Mouse (Mus musculus): ENCODE measurements at regions not wholly inside any gene's neighbourhood (a gene's known extent, or its start where the extent isn't known, plus 50 kb on each side); places are given as distances from the start of the nearest gene placed in this dataset.

- ATAC-seq (ENCODE audit: insufficient read depth, low FRiP score, low TSS enrichment) (peak; percentile 55; the same call in 1 of the 2 replicates), DNase-seq (ENCODE audit: low spot score) (no peak)
- Histone ChIP-seq H3K27me3 (ENCODE audit: control insufficient read depth, insufficient read depth, low read length) (no peaks in the 10 kb centered on the region), H3K4me2 (ENCODE audit: low read depth) (no peak overlapping the region), H3K9ac (ENCODE audit: low read length) (no peak overlapping the region), H3K4me1 (ENCODE audit: control insufficient read depth, insufficient read depth, low read length) (no peaks in the 10 kb centered on the region), H3K9me3 (ENCODE audit: control insufficient read depth, low read length) (no peaks in the 10 kb centered on the region), H3K27ac (ENCODE audit: low read depth, low read length) (no peak overlapping the region), H3K4me3 (ENCODE audit: low read depth, low read length) (no peak overlapping the region), H3K36me3 (ENCODE audit: control insufficient read depth, insufficient read depth, low read length) (no peaks in the 10 kb centered on the region)
- WGBS, result 61% methylated on average over 3 of the region's 3 CpGs
Measured at GRCm38 (mm10) chr12:7611272-7612092, 366.0 kb upstream of the Apob start.

GRCm38 (mm10) chr12:7636417-7637175, 340.9 kb upstream of the Apob start:
- no peak for ATAC-seq (ENCODE audit: insufficient read depth, low FRiP score, low TSS enrichment)

GRCm38 (mm10) chr12:7637629-7638028, 339.8 kb upstream of the Apob start:
- Histone ChIP-seq H3K27ac (ENCODE audit: low read depth, low read length) (no peak overlapping the region), H3K4me1 (ENCODE audit: control insufficient read depth, insufficient read depth, low read length) (no peaks in the 10 kb centered on the region), H3K4me2 (ENCODE audit: low read depth) (no peak overlapping the region), H3K4me3 (ENCODE audit: low read depth, low read length) (no peak overlapping the region), H3K9ac (ENCODE audit: low read length) (no peak overlapping the region), H3K27me3 (ENCODE audit: control insufficient read depth, insufficient read depth, low read length) (no peaks in the 10 kb centered on the region), H3K36me3 (ENCODE audit: control insufficient read depth, insufficient read depth, low read length) (no peaks in the 10 kb centered on the region), H3K9me3 (ENCODE audit: control insufficient read depth, low read length) (no peaks in the 10 kb centered on the region)
- 77% methylated on average over 4 of the region's 4 CpGs for WGBS
- DNase-seq (ENCODE audit: low spot score) (no peak), ATAC-seq (ENCODE audit: insufficient read depth, low FRiP score, low TSS enrichment) (no peak)

More at GRCm38 (mm10) chr12:7636417-7637175, 340.9 kb upstream of the Apob start:
- no peaks in the 10 kb centered on the region for H3K27me3 ChIP-seq (ENCODE audit: control insufficient read depth, insufficient read depth, low read length)
- H3K27ac ChIP-seq (ENCODE audit: low read depth, low read length), result no peak overlapping the region
- no peaks in the 10 kb centered on the region for H3K36me3 ChIP-seq (ENCODE audit: control insufficient read depth, insufficient read depth, low read length)
- no peak for DNase-seq (ENCODE audit: low spot score)
- no peak overlapping the region for H3K4me2 ChIP-seq (ENCODE audit: low read depth)
- no peaks in the 10 kb centered on the region for H3K4me1 ChIP-seq (ENCODE audit: control insufficient read depth, insufficient read depth, low read length)
- H3K9me3 ChIP-seq (ENCODE audit: control insufficient read depth, low read length), result no peaks in the 10 kb centered on the region
- no peak overlapping the region for H3K9ac ChIP-seq (ENCODE audit: low read length)
- 71% methylated on average over 4 of the region's 4 CpGs for WGBS
- H3K4me3 ChIP-seq (ENCODE audit: low read depth, low read length), result no peak overlapping the region

- Histone ChIP-seq H3K27me3 (ENCODE audit: control insufficient read depth, insufficient read depth, low read length) (no peaks in the 10 kb centered on the region), H3K9ac (ENCODE audit: low read length) (no peak overlapping the region), H3K27ac (ENCODE audit: low read depth, low read length) (no peak overlapping the region), H3K36me3 (ENCODE audit: control insufficient read depth, insufficient read depth, low read length) (no peaks in the 10 kb centered on the region), H3K9me3 (ENCODE audit: control insufficient read depth, low read length) (no peaks in the 10 kb centered on the region), H3K4me3 (ENCODE audit: low read depth, low read length) (no peak overlapping the region), H3K4me1 (ENCODE audit: control insufficient read depth, insufficient read depth, low read length) (no peaks in the 10 kb centered on the region), H3K4me2 (ENCODE audit: low read depth) (no peak overlapping the region)
- DNase-seq (ENCODE audit: low spot score), result no peak
- 95% methylated on average over 3 of the region's 3 CpGs for WGBS
- ATAC-seq (ENCODE audit: insufficient read depth, low FRiP score, low TSS enrichment), result no peak
Measured at GRCm38 (mm10) chr12:7650851-7651250, 326.6 kb upstream of the Apob start.

- H3K36me3 ChIP-seq (ENCODE audit: control insufficient read depth, insufficient read depth, low read length), result no peaks in the 10 kb centered on the region
- H3K9me3 ChIP-seq (ENCODE audit: control insufficient read depth, low read length), result no peaks in the 10 kb centered on the region
- ATAC-seq (ENCODE audit: insufficient read depth, low FRiP score, low TSS enrichment), result no peak
- WGBS, result 69% methylated on average over 3 of the region's 3 CpGs
- no peak overlapping the region for H3K9ac ChIP-seq (ENCODE audit: low read length)
- H3K27ac ChIP-seq (ENCODE audit: low read depth, low read length), result no peak overlapping the region
- no peaks in the 10 kb centered on the region for H3K4me1 ChIP-seq (ENCODE audit: control insufficient read depth, insufficient read depth, low read length)
- H3K4me2 ChIP-seq (ENCODE audit: low read depth), result no peak overlapping the region
- no peak overlapping the region for H3K4me3 ChIP-seq (ENCODE audit: low read depth, low read length)
- H3K27me3 ChIP-seq (ENCODE audit: control insufficient read depth, insufficient read depth, low read length), result no peaks in the 10 kb centered on the region
- no peak for DNase-seq (ENCODE audit: low spot score)
Measured at GRCm38 (mm10) chr12:7662027-7662426, 315.4 kb upstream of the Apob start.

- H3K27me3 ChIP-seq (ENCODE audit: control insufficient read depth, insufficient read depth, low read length), result no peaks in the 10 kb centered on the region
- WGBS, result 84% methylated on average over 3 of the region's 3 CpGs
- H3K36me3 ChIP-seq (ENCODE audit: control insufficient read depth, insufficient read depth, low read length), result no peaks in the 10 kb centered on the region
- DNase-seq (ENCODE audit: low spot score) (no peak), ATAC-seq (ENCODE audit: insufficient read depth, low FRiP score, low TSS enrichment) (no peak)
- H3K4me2 ChIP-seq (ENCODE audit: low read depth), result no peak overlapping the region
- H3K9me3 ChIP-seq (ENCODE audit: control insufficient read depth, low read length), result no peaks in the 10 kb centered on the region
- H3K4me1 ChIP-seq (ENCODE audit: control insufficient read depth, insufficient read depth, low read length), result no peaks in the 10 kb centered on the region
- H3K27ac ChIP-seq (ENCODE audit: low read depth, low read length), result no peak overlapping the region
- H3K4me3 ChIP-seq (ENCODE audit: low read depth, low read length), result no peak overlapping the region
- H3K9ac ChIP-seq (ENCODE audit: low read length), result no peak overlapping the region
Measured at GRCm38 (mm10) chr12:7670114-7670513, 307.3 kb upstream of the Apob start.

- 72% methylated on average over 1 of the region's 1 CpGs for WGBS
- H3K36me3 ChIP-seq (ENCODE audit: control insufficient read depth, insufficient read depth, low read length), result no peaks in the 10 kb centered on the region
- no peak overlapping the region for H3K4me3 ChIP-seq (ENCODE audit: low read depth, low read length)
- H3K4me2 ChIP-seq (ENCODE audit: low read depth), result no peak overlapping the region
- no peak overlapping the region for H3K9ac ChIP-seq (ENCODE audit: low read length)
- ATAC-seq (ENCODE audit: insufficient read depth, low FRiP score, low TSS enrichment) (no peak), DNase-seq (ENCODE audit: low spot score) (no peak)
- no peaks in the 10 kb centered on the region for H3K4me1 ChIP-seq (ENCODE audit: control insufficient read depth, insufficient read depth, low read length)
- H3K9me3 ChIP-seq (ENCODE audit: control insufficient read depth, low read length), result no peaks in the 10 kb centered on the region
- no peak overlapping the region for H3K27ac ChIP-seq (ENCODE audit: low read depth, low read length)
- H3K27me3 ChIP-seq (ENCODE audit: control insufficient read depth, insufficient read depth, low read length), result no peaks in the 10 kb centered on the region
Measured at GRCm38 (mm10) chr12:7670561-7670960, 306.9 kb upstream of the Apob start.

GRCm38 (mm10) chr12:7691996-7692395, 285.5 kb upstream of the Apob start:
- H3K9ac ChIP-seq (ENCODE audit: low read length), result no peak overlapping the region
- H3K27ac ChIP-seq (ENCODE audit: low read depth, low read length), result no peak overlapping the region
- WGBS, result 68% methylated on average over 7 of the region's 7 CpGs
- no peak overlapping the region for H3K4me3 ChIP-seq (ENCODE audit: low read depth, low read length)
- DNase-seq (ENCODE audit: low spot score) (no peak), ATAC-seq (ENCODE audit: insufficient read depth, low FRiP score, low TSS enrichment) (no peak)
- no peak overlapping the region for H3K4me2 ChIP-seq (ENCODE audit: low read depth)
- H3K4me1 ChIP-seq (ENCODE audit: control insufficient read depth, insufficient read depth, low read length), result no peaks in the 10 kb centered on the region
- no peaks in the 10 kb centered on the region for H3K36me3 ChIP-seq (ENCODE audit: control insufficient read depth, insufficient read depth, low read length)
- H3K27me3 ChIP-seq (ENCODE audit: control insufficient read depth, insufficient read depth, low read length), result no peaks in the 10 kb centered on the region
- H3K9me3 ChIP-seq (ENCODE audit: control insufficient read depth, low read length), result no peaks in the 10 kb centered on the region

Data from neural tube, embryonic 11.5 days (tissue).